In genomic region chr17:24894061-24894994, GRCm38 (mm10) we compare ENCODE assay signal across 8 mouse cellular contexts. TPM values are rescaled to one million over a fixed set of nuclear protein-coding genes. Genes with fewer than 3 reads are reported as not detected.
DNase-seq lines count a peak whose midpoint lies in the region; ATAC-seq lines count a peak whose summit lies in the region.

No protein-coding gene starts in this region.

- 0 out of 2 replicates have a peak, but pooled peaks have one; percentile 6 for ATAC-seq in neural tube, embryonic 11.5 days (ENCODE audit: insufficient read depth, low FRiP score, low TSS enrichment)
- 0 out of 2 replicates have a peak, but pooled peaks have one; percentile 8 for ATAC-seq in hindbrain, embryonic 14.5 days (ENCODE audit: low FRiP score)
- ATAC-seq in midbrain, embryonic 12.5 days (ENCODE audit: low FRiP score, low read depth): peak; percentile 10; the same call in 1 of the 2 replicates
- no peak for ATAC-seq in monocyte, adult 5-6 weeks (replicated peaks; ENCODE audit: insufficient number of reproducible peaks, low FRiP score, low TSS enrichment, poor library complexity, severe bottlenecking)

- H3K36me3 ChIP-seq in neural tube, embryonic 11.5 days (ENCODE audit: control insufficient read depth, insufficient read depth, low read length): peaks cover 21% of the 10 kb centered on the region
- H3K36me3 ChIP-seq in hindbrain, embryonic 14.5 days (replicated peaks; ENCODE audit: control insufficient read depth, insufficient read depth): peaks cover 68% of the 10 kb centered on the region
- peaks cover 65% of the 10 kb centered on the region for H3K36me3 ChIP-seq in midbrain, embryonic 12.5 days

- peaks cover 24% of the 10 kb centered on the region for H3K4me1 ChIP-seq in neural tube, embryonic 11.5 days (ENCODE audit: control insufficient read depth, insufficient read depth, low read length)
- H3K4me1 ChIP-seq in hindbrain, embryonic 14.5 days (replicated peaks; ENCODE audit: control insufficient read depth, insufficient read depth, low read length): peaks cover 34% of the 10 kb centered on the region
- peaks cover 37% of the 10 kb centered on the region for H3K4me1 ChIP-seq in midbrain, embryonic 12.5 days

- H3K4me3 ChIP-seq in neural tube, embryonic 11.5 days (ENCODE audit: low read depth, low read length): peak overlapping the region; percentile 88
- peak overlapping the region; percentile 71 for H3K4me3 ChIP-seq in hindbrain, embryonic 14.5 days (replicated peaks; ENCODE audit: low read length)
- H3K4me3 ChIP-seq in midbrain, embryonic 12.5 days: peak overlapping the region; percentile 91

- H3K27me3 ChIP-seq in neural tube, embryonic 11.5 days (ENCODE audit: control insufficient read depth, insufficient read depth, low read length): no peaks in the 10 kb centered on the region
- H3K27me3 ChIP-seq in hindbrain, embryonic 14.5 days (ENCODE audit: control insufficient read depth, insufficient read depth, low read length): no peaks in the 10 kb centered on the region
- no peaks in the 10 kb centered on the region for H3K27me3 ChIP-seq in midbrain, embryonic 12.5 days

- peak overlapping the region; percentile 87 for H3K9ac ChIP-seq in neural tube, embryonic 11.5 days (ENCODE audit: low read length)
- H3K9ac ChIP-seq in hindbrain, embryonic 14.5 days: peak overlapping the region; percentile 88
- peak overlapping the region; percentile 87 for H3K9ac ChIP-seq in midbrain, embryonic 12.5 days (replicated peaks)

- WGBS in neural tube, embryonic 11.5 days: 11% methylated on average over 31 of the region's 31 CpGs
- 12% methylated on average over 31 of the region's 31 CpGs for WGBS in hindbrain, embryonic 14.5 days
- WGBS in midbrain, embryonic 12.5 days: 12% methylated on average over 31 of the region's 31 CpGs

- H3K9me3 ChIP-seq in neural tube, embryonic 11.5 days (ENCODE audit: control insufficient read depth, low read length): no peaks in the 10 kb centered on the region
- no peaks in the 10 kb centered on the region for H3K9me3 ChIP-seq in hindbrain, embryonic 14.5 days (ENCODE audit: control insufficient read depth, low read length)
- no peaks in the 10 kb centered on the region for H3K9me3 ChIP-seq in midbrain, embryonic 12.5 days

- peak overlapping the region; percentile 67 for H3K27ac ChIP-seq in neural tube, embryonic 11.5 days (ENCODE audit: low read depth, low read length)
- peak overlapping the region; percentile 86 for H3K27ac ChIP-seq in hindbrain, embryonic 14.5 days
- H3K27ac ChIP-seq in midbrain, embryonic 12.5 days (replicated peaks): peak overlapping the region; percentile 79

- peak overlapping the region; percentile 99 for H3K4me2 ChIP-seq in neural tube, embryonic 11.5 days (ENCODE audit: low read depth)
- H3K4me2 ChIP-seq in hindbrain, embryonic 14.5 days (replicated peaks): peak overlapping the region; percentile 97
- peak overlapping the region; percentile 100 for H3K4me2 ChIP-seq in midbrain, embryonic 12.5 days (replicated peaks)

- peak; percentile 59 for DNase-seq in adrenal gland, adult 2 months
- DNase-seq in adrenal gland, adult 18-20 months (ENCODE audit: low spot score in 2 of 2): no peak
- no peak for DNase-seq in neural tube, embryonic 11.5 days (ENCODE audit: low spot score)
- no peak for DNase-seq in neural tube, embryonic 10.5 days (ENCODE audit: extremely low spot score, low spot score)
- no peak for DNase-seq in hindbrain, embryonic 14.5 days (ENCODE audit: low spot score)
- no peak for DNase-seq in right cerebral cortex, postnatal 4 days

RNA-seq across cellular contexts. Expression of gene Eme2, which starts 0.6 kb away (rescaled TPM):
- 10 to 100 TPM; 39.9 to 48.0 TPM for total RNA-seq in adrenal gland, adult 2 months (2021)
- 58.3 and 58.4 TPM in 2 replicates for polyA plus RNA-seq in adrenal gland, adult 2 months (2012; rRNA removed)
- total RNA-seq in adrenal gland, adult 18-20 months (2021): 10 to 100 TPM; 40.6 to 46.1 TPM
- polyA plus RNA-seq in neural tube, embryonic 11.5 days (2014; fragmentation: Nextera tagmentation; extraction: Ambion mirVana): 28.9 and 29.7 TPM in 2 replicates
- polyA plus RNA-seq in hindbrain, embryonic 14.5 days (2014; fragmentation: Nextera tagmentation; extraction: Ambion mirVana): 22.7 and 23.7 TPM in 2 replicates
- polyA plus RNA-seq in midbrain, embryonic 12.5 days (2016; fragmentation: Nextera tagmentation; extraction: Ambion mirVana): 42.6 and 43.6 TPM in 2 replicates
- total RNA-seq in monocyte, adult 5-6 weeks (2017): 12.0 to 20.2 TPM (median 12.9 TPM) in 3 replicates

RNA-seq across cellular contexts. Expression of gene Mrps34, which starts 0.6 kb away (rescaled TPM):
- total RNA-seq in adrenal gland, adult 2 months (2021): 100 to 1,000 TPM; 130 to 150 TPM
- 547 and 570 TPM in 2 replicates for polyA plus RNA-seq in adrenal gland, adult 2 months (2012; rRNA removed)
- 100 to 1,000 TPM; 107 to 148 TPM for total RNA-seq in adrenal gland, adult 18-20 months (2021)
- 75.3 and 81.6 TPM in 2 replicates for polyA plus RNA-seq in neural tube, embryonic 11.5 days (2014; fragmentation: Nextera tagmentation; extraction: Ambion mirVana)
- polyA plus RNA-seq in hindbrain, embryonic 14.5 days (2014; fragmentation: Nextera tagmentation; extraction: Ambion mirVana): 72.9 and 82.6 TPM in 2 replicates
- polyA plus RNA-seq in midbrain, embryonic 12.5 days (2016; fragmentation: Nextera tagmentation; extraction: Ambion mirVana): 88.0 and 89.8 TPM in 2 replicates
- total RNA-seq in monocyte, adult 5-6 weeks (2017): 13.4 to 24.4 TPM (median 19.0 TPM) in 3 replicates

RNA-seq across cellular contexts. Expression of gene Nme3, which starts 2.0 kb away (rescaled TPM):
- 10 to 100 TPM; 70.1 to 73.7 TPM for total RNA-seq in adrenal gland, adult 2 months (2021)
- polyA plus RNA-seq in adrenal gland, adult 2 months (2012; rRNA removed): 116 and 124 TPM in 2 replicates
- 100 to 1,000 TPM in 1 of 2 experiments, 10 to 100 TPM in 1; 50.8 to 100 TPM for total RNA-seq in adrenal gland, adult 18-20 months (2021)
- polyA plus RNA-seq in neural tube, embryonic 11.5 days (2014; fragmentation: Nextera tagmentation; extraction: Ambion mirVana): 38.4 and 57.1 TPM in 2 replicates
- 85.6 and 95.8 TPM in 2 replicates for polyA plus RNA-seq in hindbrain, embryonic 14.5 days (2014; fragmentation: Nextera tagmentation; extraction: Ambion mirVana)
- 43.2 and 54.2 TPM in 2 replicates for polyA plus RNA-seq in midbrain, embryonic 12.5 days (2016; fragmentation: Nextera tagmentation; extraction: Ambion mirVana)
- 28.0 to 48.6 TPM (median 30.1 TPM) in 3 replicates for total RNA-seq in monocyte, adult 5-6 weeks (2017)

RNA-seq across cellular contexts. Expression of gene Spsb3, which starts 7.9 kb away (rescaled TPM):
- 10 to 100 TPM; 30.8 to 33.1 TPM for total RNA-seq in adrenal gland, adult 2 months (2021)
- 144 and 179 TPM in 2 replicates for polyA plus RNA-seq in adrenal gland, adult 2 months (2012; rRNA removed)
- 10 to 100 TPM; 33.0 to 33.9 TPM for total RNA-seq in adrenal gland, adult 18-20 months (2021)
- 45.2 and 49.6 TPM in 2 replicates for polyA plus RNA-seq in neural tube, embryonic 11.5 days (2014; fragmentation: Nextera tagmentation; extraction: Ambion mirVana)
- 75.0 and 82.0 TPM in 2 replicates for polyA plus RNA-seq in hindbrain, embryonic 14.5 days (2014; fragmentation: Nextera tagmentation; extraction: Ambion mirVana)
- polyA plus RNA-seq in midbrain, embryonic 12.5 days (2016; fragmentation: Nextera tagmentation; extraction: Ambion mirVana): 52.8 and 52.9 TPM in 2 replicates
- total RNA-seq in monocyte, adult 5-6 weeks (2017): 16.6 to 25.9 TPM (median 20.5 TPM) in 3 replicates

RNA-seq across cellular contexts. Expression of gene Nubp2, which starts 8.2 kb away (rescaled TPM):
- total RNA-seq in adrenal gland, adult 2 months (2021): 10 to 100 TPM; 53.1 to 56.6 TPM
- 38.5 and 55.9 TPM in 2 replicates for polyA plus RNA-seq in adrenal gland, adult 2 months (2012; rRNA removed)
- total RNA-seq in adrenal gland, adult 18-20 months (2021): 10 to 100 TPM; 48.5 to 54.1 TPM
- polyA plus RNA-seq in neural tube, embryonic 11.5 days (2014; fragmentation: Nextera tagmentation; extraction: Ambion mirVana): 82.3 and 88.8 TPM in 2 replicates
- polyA plus RNA-seq in hindbrain, embryonic 14.5 days (2014; fragmentation: Nextera tagmentation; extraction: Ambion mirVana): 67.4 and 72.8 TPM in 2 replicates
- 64.0 and 70.3 TPM in 2 replicates for polyA plus RNA-seq in midbrain, embryonic 12.5 days (2016; fragmentation: Nextera tagmentation; extraction: Ambion mirVana)
- 34.3 to 41.0 TPM (median 40.1 TPM) in 3 replicates for total RNA-seq in monocyte, adult 5-6 weeks (2017)
